Mouse (Mus musculus): Measurements from ENCODE around the gene Spock1.

Spock1 gene

GRCm38 (mm10) chr13:57666173-57666842 is 241.8 kb downstream of the Spock1 start:
- DNase-seq (ENCODE audit: low read depth in 2 of 2, low spot score in 2 of 2) = no peak

- no peak for DNase-seq (ENCODE audit: low read depth in 2 of 2, low spot score in 2 of 2)
Measured at GRCm38 (mm10) chr13:57662554-57662953, 245.6 kb downstream of the Spock1 start.

- DNase-seq (ENCODE audit: low read depth in 2 of 2, low spot score in 2 of 2) = no peak
Measured at GRCm38 (mm10) chr13:57660523-57660922, 247.6 kb downstream of the Spock1 start.

GRCm38 (mm10) chr13:57659872-57660271 is 248.3 kb downstream of the Spock1 start:
- DNase-seq (ENCODE audit: low read depth in 2 of 2, low spot score in 2 of 2) = no peak

GRCm38 (mm10) chr13:57656606-57657005 is 251.5 kb downstream of the Spock1 start:
- DNase-seq (ENCODE audit: low read depth in 2 of 2, low spot score in 2 of 2) = no peak

GRCm38 (mm10) chr13:57654362-57654761 is 253.8 kb downstream of the Spock1 start:
- DNase-seq (ENCODE audit: low read depth in 2 of 2, low spot score in 2 of 2) = no peak

GRCm38 (mm10) chr13:57651236-57651635 is 256.9 kb downstream of the Spock1 start:
- no peak for DNase-seq (ENCODE audit: low read depth in 2 of 2, low spot score in 2 of 2)

- DNase-seq (ENCODE audit: low read depth in 2 of 2, low spot score in 2 of 2) = no peak
Measured at GRCm38 (mm10) chr13:57648784-57649183, 259.3 kb downstream of the Spock1 start.

GRCm38 (mm10) chr13:57647456-57647855 is 260.7 kb downstream of the Spock1 start:
- no peak for DNase-seq (ENCODE audit: low read depth in 2 of 2, low spot score in 2 of 2)

GRCm38 (mm10) chr13:57643036-57643435 is 265.1 kb downstream of the Spock1 start:
- no peak for DNase-seq (ENCODE audit: low read depth in 2 of 2, low spot score in 2 of 2)

GRCm38 (mm10) chr13:57641649-57642048 is 266.5 kb downstream of the Spock1 start:
- no peak for DNase-seq (ENCODE audit: low read depth in 2 of 2, low spot score in 2 of 2)

- no peak for DNase-seq (ENCODE audit: low read depth in 2 of 2, low spot score in 2 of 2)
Measured at GRCm38 (mm10) chr13:57640968-57641367, 267.2 kb downstream of the Spock1 start.

- DNase-seq (ENCODE audit: low read depth in 2 of 2, low spot score in 2 of 2) = no peak
Measured at GRCm38 (mm10) chr13:57638820-57639219, 269.3 kb downstream of the Spock1 start.

- DNase-seq (ENCODE audit: low read depth in 2 of 2, low spot score in 2 of 2) = no peak
Measured at GRCm38 (mm10) chr13:57637606-57638132, 270.5 kb downstream of the Spock1 start.

- DNase-seq (ENCODE audit: low read depth in 2 of 2, low spot score in 2 of 2) = no peak
Measured at GRCm38 (mm10) chr13:57637080-57637572, 271.0 kb downstream of the Spock1 start.

- no peak for DNase-seq (ENCODE audit: low read depth in 2 of 2, low spot score in 2 of 2)
Measured at GRCm38 (mm10) chr13:57636196-57637015, 271.7 kb downstream of the Spock1 start.

- no peak for DNase-seq (ENCODE audit: low read depth in 2 of 2, low spot score in 2 of 2)
Measured at GRCm38 (mm10) chr13:57630532-57630931, 277.6 kb downstream of the Spock1 start.

GRCm38 (mm10) chr13:57628218-57628617 is 279.9 kb downstream of the Spock1 start:
- DNase-seq (ENCODE audit: low read depth in 2 of 2, low spot score in 2 of 2) = no peak

- DNase-seq (ENCODE audit: low read depth in 2 of 2, low spot score in 2 of 2) = no peak
Measured at GRCm38 (mm10) chr13:57626434-57626833, 281.7 kb downstream of the Spock1 start.

- no peak for DNase-seq (ENCODE audit: low read depth in 2 of 2, low spot score in 2 of 2)
Measured at GRCm38 (mm10) chr13:57623909-57624481, 284.1 kb downstream of the Spock1 start.

- no peak for DNase-seq (ENCODE audit: low read depth in 2 of 2, low spot score in 2 of 2)
Measured at GRCm38 (mm10) chr13:57619079-57619768, 288.9 kb downstream of the Spock1 start.
